Mouse (Mus musculus) liver, postnatal 0 days (tissue): ENCODE measurements at regions not wholly inside any gene's neighbourhood (a gene's known extent, or its start where the extent isn't known, plus 50 kb on each side); places are given as distances from the start of the nearest gene placed in this dataset.

Experiments used
- CTCF ChIP-seq: sonication (generic); IDR thresholded peaks from 2 replicates; pipeline ENCODE4 v1.5.1; 2016; ENCODE audit warnings: antibody characterized with exemption, low read depth
- EP300 ChIP-seq: IDR thresholded peaks from 2 replicates; pipeline ENCODE4 v1.6.1; 2016; ENCODE audit warnings: antibody characterized with exemption, low read depth, mild to moderate bottlenecking

DNA sequence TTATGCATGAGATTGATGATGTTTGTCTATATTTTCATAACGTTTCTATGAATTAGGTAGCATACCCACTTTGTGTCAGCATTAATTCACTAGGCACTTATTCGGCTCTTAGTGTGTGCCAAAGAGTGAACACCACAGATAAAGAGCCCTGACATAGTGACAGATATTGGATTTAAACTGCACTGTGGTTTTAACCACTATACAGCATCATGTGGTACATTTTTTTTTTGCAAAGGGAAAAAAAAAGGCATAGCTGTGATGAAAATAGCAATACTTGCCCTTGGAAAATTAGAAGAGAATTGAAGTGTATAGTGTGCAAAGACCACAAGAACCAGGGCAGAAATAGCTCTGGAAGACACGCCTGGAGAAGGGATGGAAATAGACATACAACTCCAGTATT lies 153.4 kb upstream of the Gpc6 start:
- TF ChIP-seq CTCF (no peak), EP300 (no peak)
